Mouse (Mus musculus): Measurements from ENCODE around the gene Tet2. TPM values are rescaled to one million over a fixed set of nuclear protein-coding genes. Genes with fewer than 3 reads are reported as not detected.
"Not testable (repeated sequence)": the region's sequence is repeated elsewhere in the genome, so short reads cannot be mapped to it uniquely, and the experiment has no call there.

Gene Tet2
- 10 to 100 TPM; 32.1 to 34.3 TPM for total RNA-seq (2021)
- long read RNA-seq, experiment 1, partial matches to known transcripts, result 0 of 7 reads
- long read RNA-seq, experiment 1, other reads (novel, unspliced or antisense), result 6 of 7 reads
- long read RNA-seq, experiment 2, partial matches to known transcripts, result 1 of 2 reads
- long read RNA-seq, experiment 2, other reads (novel, unspliced or antisense), result 1 of 2 reads

- peak; percentile 68 for DNase-seq
- intact Hi-C loops (cut with DNase I; ENCODE audit: low total_unique reads), result no loop called here
Observed at GRCm38 (mm10) chr3:133544551-133545303, at the start of gene Tet2. Gene Tet2 (minus strand): TSS chr3:133545139.

GRCm38 (mm10) chr3:133592995-133593394 lies 48.1 kb upstream of the Tet2 start:
- intact Hi-C loops (cut with DNase I; ENCODE audit: low total_unique reads); DNase-seq: not testable (repeated sequence)

GRCm38 (mm10) chr3:133590506-133591152 lies 45.7 kb upstream of the Tet2 start:
- DNase-seq, result peak; percentile 22
- intact Hi-C loops (cut with DNase I; ENCODE audit: low total_unique reads), result no loop called here

- intact Hi-C loops (cut with DNase I; ENCODE audit: low total_unique reads), result no loop called here
- no peak for DNase-seq
Observed at GRCm38 (mm10) chr3:133585010-133585409, 40.1 kb upstream of the Tet2 start.

GRCm38 (mm10) chr3:133583411-133584025 lies 38.6 kb upstream of the Tet2 start:
- intact Hi-C loops (cut with DNase I; ENCODE audit: low total_unique reads), result no loop called here
- no peak for DNase-seq

GRCm38 (mm10) chr3:133582969-133583368 lies 38.0 kb upstream of the Tet2 start:
- intact Hi-C loops (cut with DNase I; ENCODE audit: low total_unique reads), result no loop called here
- DNase-seq, result no peak

- DNase-seq, result no peak
- intact Hi-C loops (cut with DNase I; ENCODE audit: low total_unique reads), result no loop called here
Observed at GRCm38 (mm10) chr3:133582096-133582495, 37.2 kb upstream of the Tet2 start.

GRCm38 (mm10) chr3:133581541-133581940 lies 36.6 kb upstream of the Tet2 start:
- intact Hi-C loops (cut with DNase I; ENCODE audit: low total_unique reads), result no loop called here
- DNase-seq, result no peak

- intact Hi-C loops (cut with DNase I; ENCODE audit: low total_unique reads), result no loop called here
- no peak for DNase-seq
Observed at GRCm38 (mm10) chr3:133579671-133580070, 34.7 kb upstream of the Tet2 start.

- intact Hi-C loops (cut with DNase I; ENCODE audit: low total_unique reads), result no loop called here
- DNase-seq, result no peak
Observed at GRCm38 (mm10) chr3:133579140-133579539, 34.2 kb upstream of the Tet2 start.

GRCm38 (mm10) chr3:133574969-133575368 lies 30.0 kb upstream of the Tet2 start:
- intact Hi-C loops (cut with DNase I; ENCODE audit: low total_unique reads), result no loop called here
- DNase-seq, result no peak

GRCm38 (mm10) chr3:133571961-133572360 lies 27.0 kb upstream of the Tet2 start:
- no peak for DNase-seq
- intact Hi-C loops (cut with DNase I; ENCODE audit: low total_unique reads), result no loop called here

GRCm38 (mm10) chr3:133563503-133564205 lies 18.7 kb upstream of the Tet2 start:
- intact Hi-C loops (cut with DNase I; ENCODE audit: low total_unique reads), result no loop called here
- no peak for DNase-seq

GRCm38 (mm10) chr3:133559413-133560114 lies 14.6 kb upstream of the Tet2 start:
- no peak for DNase-seq
- intact Hi-C loops (cut with DNase I; ENCODE audit: low total_unique reads), result no loop called here

- no peak for DNase-seq
- intact Hi-C loops (cut with DNase I; ENCODE audit: low total_unique reads), result no loop called here
Observed at GRCm38 (mm10) chr3:133557602-133558001, 12.7 kb upstream of the Tet2 start.

- intact Hi-C loops (cut with DNase I; ENCODE audit: low total_unique reads), result no loop called here
- DNase-seq, result no peak
Observed at GRCm38 (mm10) chr3:133557154-133557553, 12.2 kb upstream of the Tet2 start.

GRCm38 (mm10) chr3:133555378-133555777 lies 10.4 kb upstream of the Tet2 start:
- DNase-seq, result no peak
- intact Hi-C loops (cut with DNase I; ENCODE audit: low total_unique reads), result no loop called here

- intact Hi-C loops (cut with DNase I; ENCODE audit: low total_unique reads), result no loop called here
- no peak for DNase-seq
Observed at GRCm38 (mm10) chr3:133554552-133555067, 9.7 kb upstream of the Tet2 start.

GRCm38 (mm10) chr3:133554092-133554491 lies 9.2 kb upstream of the Tet2 start:
- intact Hi-C loops (cut with DNase I; ENCODE audit: low total_unique reads), result no loop called here
- no peak for DNase-seq

Data from gastrocnemius, postnatal 14 days (tissue).